Mouse (Mus musculus) Patski (cell line): Measurements from ENCODE around the gene Tbc1d13. TPM values are rescaled to one million over a fixed set of nuclear protein-coding genes. Genes with fewer than 3 reads are reported as not detected.
A peak's percentile ranks its signal among the peaks of the same experiment; 100 is the strongest.
"Not testable (repeated sequence)": the region's sequence is repeated elsewhere in the genome, so short reads cannot be mapped to it uniquely, and the experiment has no call there.

Source experiments
- ATAC-seq: fragments of 100-300 bp; one replicate; pipeline ENCODE4 v1.8.0; 2021
- CTCF ChIA-PET: fragments of 350-600 bp; sonication (Branson Sonifier 250); formaldehyde crosslinking; loops from one replicate; lab custom pipeline; 2022; ENCODE audit warnings: inconsistent platforms; lab: Charles Lee
- POLR2A ChIA-PET: fragments of 350-600 bp; sonication (Branson Sonifier 250); formaldehyde crosslinking; loops from one replicate; lab custom pipeline; 2022; ENCODE audit warnings: antibody characterized with exemption, inconsistent platforms; lab: Charles Lee
- DNase-seq: peaks from one replicate; pipeline ENCODE4 v3.0.0-alpha.2; 2011; ENCODE audit warnings: low read depth, low spot score
- H3K27me3 ChIP-seq: fragments of 371-371 bp; one replicate; pipeline ENCODE4 v1.5.1; 2021
- CTCF ChIP-seq: fragments of 100-300 bp; IDR thresholded peaks from one replicate; pipeline ENCODE4 v1.5.1; 2021
- in situ Hi-C: fragments of 300-500 bp; cut with MboI; formaldehyde crosslinking; loops from 3 replicates; pipeline ENCODE4 v1.11.1; 2018; ENCODE audit warnings: low pct_unique_long_range_greater_than_20kb, mixed read lengths
- polyA plus RNA-seq: library from polyadenylated mRNA; unstranded; gene quantifications from one replicate; pipeline ENCODE4 v1.2.3, GENCODE M21; 2021

The Tbc1d13 gene
- polyA plus RNA-seq, 1 experiment from 2014 or later, result 37.9 TPM

DNA sequence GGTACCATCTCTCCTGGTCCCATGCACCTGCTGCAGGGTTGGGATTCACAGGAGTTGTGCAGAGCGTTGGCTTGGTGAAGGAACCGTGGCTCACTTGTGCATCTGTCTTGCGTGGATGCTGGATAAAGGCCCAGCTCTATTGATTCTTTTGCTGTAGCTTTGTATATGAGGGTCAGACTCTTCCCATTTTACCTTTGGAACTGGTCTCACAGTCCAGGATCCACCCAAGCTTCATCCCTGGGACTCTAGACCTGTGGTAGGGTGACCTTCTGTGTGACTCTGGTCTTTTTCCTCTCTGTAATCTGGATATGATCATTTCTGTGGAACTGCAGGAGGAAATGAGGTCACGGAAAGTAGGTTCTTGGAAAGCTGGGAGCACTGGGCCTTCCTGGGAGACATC, 10.9 kb downstream of the Tbc1d13 start:
- in situ Hi-C loops, result no loop called here

DNA sequence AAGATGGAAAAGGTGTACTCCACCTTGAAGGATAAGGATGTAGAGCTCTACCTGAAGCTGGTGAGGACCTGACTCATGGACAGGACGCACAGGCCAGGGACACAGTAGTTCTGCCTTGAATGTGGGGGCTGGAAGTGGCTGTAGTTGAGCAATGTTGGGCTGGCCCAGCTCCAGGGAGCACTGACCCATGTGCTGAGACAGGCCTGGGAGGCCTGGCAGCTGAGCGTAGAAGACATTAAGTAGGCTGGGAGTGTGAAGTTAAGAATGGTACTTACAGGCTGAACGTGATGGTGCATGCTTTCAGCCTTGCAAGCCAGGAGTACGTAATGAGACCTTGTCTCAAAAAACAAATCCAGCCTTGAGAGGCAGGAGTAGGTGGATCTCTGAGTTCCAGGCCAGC, 13.9 kb downstream of the Tbc1d13 start:
- no peak for TF ChIP-seq CTCF
- CTCF ChIA-PET, result interaction anchor here (1.1 to 5.5 kb wide), 3 partner anchors 13 to 15 kb away, joined by 3 to 22 read pairs (median 4); no protein-coding TSS in a partner anchor
- ATAC-seq (peak; percentile 62), DNase-seq (peak; percentile 71)
- POLR2A ChIA-PET, result interaction anchor here (0.6 to 1.3 kb wide), 3 partner anchors 12 to 465 kb away, joined by 3 to 6 read pairs (median 5); no protein-coding TSS in a partner anchor
- no peaks in the 10 kb centered on the region for H3K27me3 ChIP-seq
- in situ Hi-C loops, result no loop called here

More for the DNA sequence above, 10.9 kb downstream of the Tbc1d13 start:
- no peak for DNase-seq
- no peaks in the 10 kb centered on the region for H3K27me3 ChIP-seq
- ChIA-PET POLR2A (interaction anchor here (2.2 kb wide), 1 partner anchor 9 kb away, joined by 10 read pairs; no protein-coding TSS in a partner anchor), CTCF (interaction anchor here (1.3 to 1.9 kb wide), 3 partner anchors 8 to 10 kb away, joined by 3 to 8 read pairs (median 5); partner anchors contain the start of gene Tbc1d13)
- TF ChIP-seq CTCF, result no peak
- no peak for ATAC-seq

DNA sequence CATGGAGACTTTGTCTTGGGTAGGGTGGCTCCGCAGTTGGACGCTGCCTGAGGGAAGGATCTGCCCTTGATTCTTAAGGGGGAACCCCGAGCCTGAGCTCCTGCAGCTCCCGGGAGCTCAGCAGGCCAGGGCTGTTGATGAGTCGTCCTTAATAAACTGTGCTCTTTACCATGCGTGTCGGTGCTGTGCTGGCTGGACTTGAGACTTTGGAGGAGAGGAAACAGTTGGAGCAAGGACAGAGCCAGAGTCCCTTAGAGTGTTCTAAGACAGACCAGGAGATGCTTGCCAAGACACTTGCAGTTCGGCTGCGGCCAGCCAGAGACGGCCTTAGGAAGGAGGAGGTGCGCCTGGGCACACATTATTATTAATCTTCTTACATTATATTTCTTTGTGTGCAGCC, 18.3 kb downstream of the Tbc1d13 start:
- CTCF ChIA-PET, result interaction anchor here (5.5 kb wide), 1 partner anchor 10 kb away, joined by 22 read pairs; no protein-coding TSS in a partner anchor
- no peak for TF ChIP-seq CTCF
- DNase-seq (no peak), ATAC-seq (no peak)
- no peaks in the 10 kb centered on the region for H3K27me3 ChIP-seq
- POLR2A ChIA-PET, result interaction anchor here (1.1 to 1.6 kb wide), 2 partner anchors 9 to 20 kb away, joined by 3 to 4 read pairs; no protein-coding TSS in a partner anchor
- in situ Hi-C loops, result no loop called here

DNA sequence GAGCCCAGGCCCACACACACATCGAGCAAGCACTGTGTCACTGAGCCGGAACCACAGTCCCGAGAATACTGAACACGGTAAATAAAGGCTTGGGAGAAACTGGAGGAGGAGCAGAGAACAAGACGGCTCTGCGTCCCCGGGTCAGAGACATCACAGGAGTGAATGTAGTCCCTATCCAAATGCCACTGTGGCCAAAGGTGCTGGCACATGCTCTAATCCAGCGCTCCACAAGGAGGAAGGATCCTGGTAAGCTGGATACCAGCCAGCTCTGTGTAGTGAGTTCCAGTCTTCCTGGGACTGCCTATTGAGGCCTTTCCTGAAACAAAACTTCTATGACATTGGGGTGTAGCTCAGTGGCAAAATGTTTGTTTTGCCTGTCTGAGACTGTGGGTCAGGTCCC, 19.1 kb downstream of the Tbc1d13 start:
- TF ChIP-seq CTCF, result no peak
- ChIA-PET POLR2A (no interaction called here), CTCF (interaction anchor here (1.9 kb wide), 1 partner anchor 8 kb away, joined by 5 read pairs; no protein-coding TSS in a partner anchor)
- no peaks in the 10 kb centered on the region for H3K27me3 ChIP-seq
- ATAC-seq (no peak), DNase-seq (no peak)
- in situ Hi-C loops, result no loop called here

DNA sequence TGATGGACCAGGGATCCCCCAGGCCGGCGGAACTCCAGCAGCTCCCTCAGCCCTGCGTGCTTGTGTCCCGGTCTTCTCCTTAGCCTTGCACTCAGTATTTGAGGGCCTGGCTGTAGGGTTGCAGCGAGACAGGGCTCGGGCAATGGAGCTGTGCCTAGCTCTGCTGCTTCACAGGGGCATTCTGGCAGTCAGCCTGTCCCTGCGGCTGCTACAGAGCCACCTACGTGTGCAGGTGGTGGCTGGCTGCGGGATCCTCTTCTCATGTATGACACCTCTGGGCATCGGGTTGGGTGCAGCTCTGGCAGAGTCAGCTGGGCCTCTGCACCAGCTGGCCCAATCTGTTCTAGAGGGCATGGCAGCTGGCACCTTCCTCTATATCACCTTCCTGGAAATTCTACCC, 26.3 kb downstream of the Tbc1d13 start:
- in situ Hi-C loops, H3K27me3 ChIP-seq, ATAC-seq, CTCF ChIA-PET, DNase-seq, POLR2A ChIA-PET: not testable (repeated sequence)

DNA sequence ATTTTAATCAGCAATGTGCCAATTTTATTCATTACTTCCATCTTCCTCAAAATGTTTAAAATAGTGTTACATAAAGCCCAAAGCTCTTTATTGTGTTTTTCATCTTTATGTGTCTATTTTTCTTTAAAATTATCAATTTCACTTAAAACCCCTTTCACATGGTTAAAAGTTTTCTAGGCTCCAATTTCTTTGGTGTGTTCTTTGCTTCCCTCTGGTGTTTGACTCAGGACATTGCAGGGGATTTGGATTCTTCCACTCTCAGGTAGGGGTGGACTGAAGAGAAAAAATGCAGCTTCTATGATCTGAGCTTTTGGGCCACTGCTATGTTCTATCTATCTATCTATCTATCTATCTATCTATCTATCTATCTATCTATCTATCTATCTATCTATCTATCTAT, 28.3 kb downstream of the Tbc1d13 start:
- CTCF ChIA-PET, result interaction anchor here (0.8 to 2.5 kb wide), 17 partner anchors 9 to 109 kb away, joined by 3 to 22 read pairs (median 5); partner anchors contain the start of genes Endog, Tbc1d13 and Zer1
- POLR2A ChIA-PET, result interaction anchor here (0.6 to 2.4 kb wide), 5 partner anchors 11 to 91 kb away, joined by 3 to 14 read pairs (median 4); partner anchors contain the start of genes Tbc1d13 and Zer1
- no peaks in the 10 kb centered on the region for H3K27me3 ChIP-seq
- in situ Hi-C loops, result no loop called here
- ATAC-seq (no peak), DNase-seq (no peak)
- TF ChIP-seq CTCF, result peak; percentile 70

DNA sequence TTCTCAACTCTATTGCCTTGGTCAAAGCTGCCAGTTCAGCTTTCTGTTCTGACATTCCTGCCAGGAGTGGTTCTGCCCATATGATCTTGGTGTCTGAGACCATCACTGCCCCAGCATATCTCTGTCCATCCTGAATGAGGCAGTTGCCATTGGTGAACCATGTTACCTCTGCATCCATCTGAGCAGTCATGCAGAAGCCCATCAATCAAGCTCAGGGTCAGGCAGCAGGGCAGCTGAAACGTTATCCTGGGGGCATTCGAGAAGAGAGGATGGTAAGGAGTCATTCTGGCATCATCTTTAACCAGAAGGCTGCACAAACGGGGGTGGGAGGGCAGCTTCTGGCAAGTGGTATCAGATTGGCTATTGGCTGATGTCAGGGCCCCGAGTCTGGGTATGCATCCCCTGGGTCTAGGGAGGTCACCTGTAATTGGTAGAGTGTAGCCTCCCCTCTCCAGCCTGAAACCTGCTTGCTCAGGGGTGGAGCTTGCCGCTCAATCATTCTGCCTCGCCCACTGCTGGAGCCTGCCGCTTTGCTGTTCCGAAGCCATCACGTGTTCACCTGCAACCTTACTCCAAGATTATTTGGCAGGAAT, 30.9 kb downstream of the Tbc1d13 start:
- POLR2A ChIA-PET, result no interaction called here
- in situ Hi-C loops, result no loop called here
- no peak for ATAC-seq

DNA sequence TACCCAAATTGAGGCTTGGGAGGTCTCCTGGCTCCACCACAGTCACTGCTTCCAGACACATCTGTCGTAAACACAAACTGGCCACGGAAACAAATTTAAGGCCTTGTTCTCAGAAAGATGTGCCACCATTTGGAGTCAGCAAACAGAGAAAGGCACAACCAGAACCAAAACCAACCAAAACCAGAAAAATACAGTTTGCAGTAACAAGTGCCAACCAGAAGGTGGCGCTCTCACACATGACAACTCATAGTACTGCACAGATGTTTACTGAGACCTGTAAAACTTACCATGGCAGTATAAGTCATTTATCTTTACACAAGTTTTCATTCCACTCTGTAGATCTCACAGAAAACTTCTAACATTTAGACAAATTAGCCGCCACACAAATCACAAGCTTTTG, 33.1 kb downstream of the Tbc1d13 start:
- DNase-seq, result no peak
- no peaks in the 10 kb centered on the region for H3K27me3 ChIP-seq
- in situ Hi-C loops, result no loop called here
- POLR2A ChIA-PET, result no interaction called here
- no peak for ATAC-seq
- CTCF ChIA-PET, result no interaction called here
- TF ChIP-seq CTCF, result no peak

More for the DNA sequence above, 30.9 kb downstream of the Tbc1d13 start:
- TF ChIP-seq CTCF, result no peak
- CTCF ChIA-PET, result interaction anchor here (0.8 kb wide), 1 partner anchor 23 kb away, joined by 3 read pairs; no protein-coding TSS in a partner anchor
- DNase-seq, result no peak
- no peaks in the 10 kb centered on the region for H3K27me3 ChIP-seq

DNA sequence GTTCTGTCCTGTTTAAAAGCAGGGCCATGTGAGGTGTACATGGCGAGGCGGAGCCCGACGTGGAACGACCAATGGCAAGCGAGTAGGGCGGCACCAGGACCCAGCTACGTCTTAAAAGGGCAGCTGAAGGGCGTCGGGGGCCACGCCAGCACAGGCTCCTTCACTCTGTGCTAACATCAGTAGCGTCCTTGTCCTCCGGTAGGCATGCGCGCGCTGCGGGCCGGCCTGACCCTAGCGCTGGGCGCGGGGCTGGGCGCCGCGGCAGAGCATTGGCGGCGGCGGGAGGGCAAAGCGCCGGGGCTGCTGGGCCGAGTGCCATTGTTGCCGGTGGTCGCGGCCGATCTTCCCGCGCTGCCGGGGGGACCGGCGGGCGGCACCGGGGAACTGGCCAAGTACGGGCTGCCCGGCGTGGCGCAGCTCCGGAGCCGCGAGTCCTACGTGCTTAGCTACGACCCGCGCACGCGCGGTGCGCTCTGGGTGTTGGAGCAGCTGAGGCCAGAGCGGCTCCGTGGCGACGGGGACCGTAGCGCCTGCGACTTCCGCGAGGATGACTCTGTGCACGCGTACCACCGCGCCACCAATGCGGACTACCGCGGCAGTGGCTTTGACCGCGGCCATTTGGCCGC, 37.9 kb downstream of the Tbc1d13 start, which contains the start of gene Endog:
Endog (plus strand) TSS at position 123 of the 626 bp plus-strand sequence.
- ChIA-PET POLR2A (interaction anchor here (0.8 to 1.4 kb wide), 4 partner anchors 20 to 66 kb away, joined by 3 to 4 read pairs (median 3); partner anchors contain the start of gene Lrrc8a), CTCF (interaction anchor here (1.1 to 1.2 kb wide), 2 partner anchors 10 to 42 kb away, joined by 3 to 6 read pairs; no protein-coding TSS in a partner anchor)
- ATAC-seq (peak; percentile 75), DNase-seq (no peak)
- H3K27me3 ChIP-seq, result no peaks in the 10 kb centered on the region
- TF ChIP-seq CTCF, result no peak
- in situ Hi-C loops, result loop anchor here (10.0 kb wide), 1 partner anchor 93 kb away; the partner anchor contains the start of gene Phyhd1

DNA sequence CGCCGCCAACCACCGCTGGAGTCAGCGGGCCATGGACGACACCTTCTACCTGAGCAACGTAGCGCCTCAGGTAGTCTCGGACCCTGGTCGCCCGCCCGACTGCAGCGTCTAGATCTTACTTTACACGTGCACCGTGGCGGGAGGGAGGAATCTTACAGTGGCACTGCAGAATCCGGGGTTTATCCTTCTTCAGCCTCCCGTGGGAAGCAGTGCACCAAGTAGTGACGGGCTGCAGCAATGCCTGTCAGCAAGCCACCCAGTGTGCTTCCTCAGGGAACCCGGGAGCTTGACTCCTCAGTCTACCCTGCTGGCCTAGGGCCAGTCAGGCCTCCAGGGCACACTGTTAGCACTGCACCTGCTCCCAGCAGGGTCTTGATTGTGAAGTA, 38.4 kb downstream of the Tbc1d13 start:
- no peaks in the 10 kb centered on the region for H3K27me3 ChIP-seq
- no peak for TF ChIP-seq CTCF
- CTCF ChIA-PET, result no interaction called here
- POLR2A ChIA-PET, result interaction anchor here (0.8 to 1.4 kb wide), 5 partner anchors 11 to 65 kb away, joined by 3 to 4 read pairs (median 3); partner anchors contain the start of gene Lrrc8a
- ATAC-seq (peak; percentile 3), DNase-seq (no peak)
- in situ Hi-C loops, result loop anchor here (10.0 kb wide), 1 partner anchor 93 kb away; the partner anchor contains the start of gene Phyhd1
